Mouse (Mus musculus): ENCODE data around the gene Hif3a. TPM values are rescaled to one million over a fixed set of nuclear protein-coding genes. Genes with fewer than 3 reads are reported as not detected.

The Hif3a gene
- polyA plus RNA-seq, 1 experiment from 2014 or later = 29.0 TPM

DNA sequence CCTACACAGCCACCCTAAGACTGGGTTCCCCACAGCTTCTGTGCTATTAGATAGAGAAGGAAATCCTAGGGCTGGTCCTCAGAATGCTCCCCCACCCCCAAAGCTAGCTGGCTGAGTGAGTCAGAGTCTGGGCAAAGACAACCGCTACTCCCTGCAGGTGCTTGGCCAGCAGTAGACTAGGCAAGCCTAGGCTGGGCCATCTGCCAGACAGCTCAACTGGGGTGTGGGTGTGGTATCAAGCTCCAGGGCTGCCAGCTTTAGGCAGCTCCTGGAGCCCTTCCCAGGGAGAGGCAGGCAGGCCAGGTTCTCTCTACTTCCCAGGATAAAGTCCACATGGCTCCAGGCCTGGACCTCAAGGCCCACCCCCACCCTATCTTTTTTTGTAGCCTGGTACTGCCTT lies 45.2 kb downstream of the Hif3a start:
- Histone ChIP-seq H3K4me3 (no peak overlapping the region), H3K4me2 (0 out of 2 replicates have a peak overlapping the region, but pooled peaks have one; percentile 8), H3K4me1 (peaks cover 26% of the 10 kb centered on the region), H3K9me3 (no peaks in the 10 kb centered on the region), H3K27ac (peak overlapping the region; percentile 75), H3K9ac (no peak overlapping the region), H3K27me3 (no peaks in the 10 kb centered on the region), H3K36me3 (peaks cover 79% of the 10 kb centered on the region)
- ATAC-seq (ENCODE audit: insufficient number of reproducible peaks, low FRiP score, low TSS enrichment, low read depth) = peak; percentile 85
- WGBS = 23% methylated on average over 1 of the region's 1 CpGs

DNA sequence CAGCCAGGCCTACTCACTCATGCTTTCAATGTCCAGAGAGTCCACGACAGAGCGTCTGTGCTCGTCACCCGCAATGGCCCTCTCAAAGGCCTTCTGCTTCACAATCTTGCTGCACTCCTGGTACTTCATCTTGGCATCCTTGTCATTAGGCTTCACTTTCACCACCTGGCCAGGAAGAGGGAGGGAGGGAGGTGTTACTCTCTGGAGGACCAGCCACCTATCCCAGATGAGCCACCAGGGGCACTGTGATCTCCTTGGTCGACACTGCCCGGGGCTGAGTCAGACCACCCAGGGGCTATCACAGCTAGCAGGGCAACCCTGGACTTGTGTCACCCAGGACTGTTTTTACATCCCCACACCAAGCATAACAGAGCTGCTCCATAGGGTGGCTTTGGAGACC lies 46.8 kb downstream of the Hif3a start:
- Histone ChIP-seq H3K27me3 (no peaks in the 10 kb centered on the region), H3K9me3 (no peaks in the 10 kb centered on the region), H3K4me3 (no peak overlapping the region), H3K9ac (no peak overlapping the region), H3K36me3 (peaks cover 78% of the 10 kb centered on the region), H3K4me2 (no peak overlapping the region), H3K4me1 (peaks cover 26% of the 10 kb centered on the region), H3K27ac (no peak overlapping the region)
- ATAC-seq (ENCODE audit: insufficient number of reproducible peaks, low FRiP score, low TSS enrichment, low read depth) = no peak
- WGBS = 79% methylated on average over 6 of the region's 6 CpGs

DNA sequence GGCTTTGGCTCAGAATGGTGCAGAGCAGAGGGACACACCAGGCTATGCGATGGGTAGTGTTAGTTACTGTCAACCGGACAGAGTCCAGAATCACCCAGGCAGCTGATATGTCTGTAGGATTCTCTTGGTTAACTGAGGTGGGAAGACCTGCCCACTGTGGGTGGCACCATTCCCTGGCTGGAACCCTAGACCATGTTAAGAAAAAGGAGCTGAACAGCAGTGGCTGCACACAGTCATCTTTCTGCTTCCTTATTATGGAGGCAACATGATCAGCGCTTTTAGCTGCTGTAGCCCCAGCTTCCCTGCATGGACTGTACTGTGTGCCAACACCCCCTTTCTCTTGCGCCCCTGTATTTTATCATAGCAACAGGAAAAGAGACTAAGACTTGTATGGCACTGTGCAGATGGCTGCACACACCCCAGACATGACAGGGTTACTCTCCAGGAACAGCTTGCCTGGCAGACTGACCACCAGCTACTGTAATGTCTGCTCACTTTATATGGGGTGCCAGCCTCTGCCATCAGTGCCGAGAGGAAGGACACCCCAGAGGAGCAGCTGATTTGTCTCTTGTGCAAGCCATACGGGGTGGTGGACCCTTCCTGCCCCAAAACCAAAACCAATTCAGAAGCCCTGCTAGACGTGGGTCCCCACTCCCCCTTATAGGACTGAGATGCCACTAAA lies 50.2 kb downstream of the Hif3a start:
- H3K36me3 ChIP-seq = peaks cover 98% of the 10 kb centered on the region
- ATAC-seq (ENCODE audit: insufficient number of reproducible peaks, low FRiP score, low TSS enrichment, low read depth) = no peak
- 95% methylated on average over 7 of the region's 7 CpGs for WGBS
- H3K9ac ChIP-seq = no peak overlapping the region
- no peaks in the 10 kb centered on the region for H3K9me3 ChIP-seq
- H3K4me2 ChIP-seq = no peak overlapping the region
- peaks cover 16% of the 10 kb centered on the region for H3K4me1 ChIP-seq
- no peaks in the 10 kb centered on the region for H3K27me3 ChIP-seq
- no peak overlapping the region for H3K4me3 ChIP-seq
- no peak overlapping the region for H3K27ac ChIP-seq

DNA sequence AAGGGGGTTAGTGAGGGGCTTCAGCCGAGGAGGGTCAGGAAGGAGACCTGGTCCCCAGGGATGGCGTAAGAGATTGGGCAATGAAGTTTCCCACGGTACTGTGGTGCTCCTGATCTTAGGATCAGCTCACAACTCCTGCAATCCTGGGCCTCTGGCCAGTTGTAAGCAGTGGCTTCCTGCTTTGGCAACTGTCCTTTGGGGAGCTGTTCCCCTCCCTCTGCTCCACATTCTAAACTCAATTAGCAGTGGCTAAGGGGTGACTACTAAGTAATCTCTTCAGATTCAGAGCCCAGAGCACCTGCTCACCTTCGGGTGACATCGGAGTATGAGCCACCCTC lies 52.2 kb downstream of the Hif3a start:
- no peak for ATAC-seq (ENCODE audit: insufficient number of reproducible peaks, low FRiP score, low TSS enrichment, low read depth)
- no peak overlapping the region for H3K9ac ChIP-seq
- no peaks in the 10 kb centered on the region for H3K9me3 ChIP-seq
- H3K4me1 ChIP-seq = 0 out of 2 replicates have a peak, but pooled peaks cover 2% of the 10 kb centered on the region
- H3K36me3 ChIP-seq = peaks cover 99% of the 10 kb centered on the region
- WGBS = 86% methylated on average over 5 of the region's 5 CpGs
- no peak overlapping the region for H3K27ac ChIP-seq
- H3K4me2 ChIP-seq = no peak overlapping the region
- H3K27me3 ChIP-seq = no peaks in the 10 kb centered on the region
- no peak overlapping the region for H3K4me3 ChIP-seq

DNA sequence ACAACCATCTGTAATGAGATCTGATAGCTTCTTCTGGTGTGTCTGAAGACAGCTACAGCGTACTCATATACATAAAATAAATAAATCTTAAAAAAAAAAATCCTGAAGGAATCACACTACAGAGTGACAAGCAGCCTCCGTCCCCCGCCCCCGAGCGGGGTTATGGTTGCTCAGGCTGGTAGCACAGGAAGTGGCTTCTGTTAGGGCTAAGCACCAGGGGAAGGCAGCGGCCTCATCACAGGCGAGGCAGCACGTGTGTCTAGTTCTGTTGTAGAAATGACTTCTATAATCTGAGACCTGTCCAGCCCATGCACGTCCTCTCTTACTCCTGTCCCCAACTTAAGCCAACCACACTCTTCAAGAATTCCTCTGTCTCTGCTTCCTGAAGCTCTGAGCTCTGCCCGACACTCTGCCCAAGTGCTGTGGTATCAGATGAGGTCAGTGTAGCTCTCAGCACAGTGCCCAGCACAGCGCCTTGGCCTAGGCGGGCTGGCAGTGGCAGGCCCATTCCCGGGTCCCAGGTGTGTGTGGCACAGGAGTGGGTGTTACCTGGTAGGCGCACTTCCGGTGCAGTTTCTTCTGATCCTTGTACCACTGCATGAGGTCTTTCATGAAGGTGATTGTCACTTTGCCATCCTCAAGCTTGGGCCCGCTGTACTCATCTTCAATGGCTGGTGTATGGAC lies 52.8 kb downstream of the Hif3a start:
- H3K4me2 ChIP-seq = no peak overlapping the region

DNA sequence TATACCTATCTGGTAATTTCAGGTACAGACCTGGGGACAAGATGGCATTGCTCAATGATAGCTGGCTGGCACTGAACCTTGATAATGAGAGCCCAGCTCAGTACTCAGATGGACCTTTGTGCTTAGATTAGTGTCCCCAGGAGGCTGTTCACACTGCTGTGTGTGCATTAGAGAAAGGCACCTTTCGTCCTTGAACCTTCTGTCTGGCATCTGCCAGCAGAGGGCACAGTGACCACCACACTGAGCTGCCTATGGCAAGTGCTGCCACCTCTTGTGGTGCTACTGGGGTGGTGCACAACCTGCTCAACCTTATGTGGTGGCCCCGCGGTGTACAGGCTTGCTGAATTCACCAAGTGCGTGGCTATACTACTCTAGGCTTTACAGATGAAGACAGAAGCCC lies 54.9 kb downstream of the Hif3a start:
- H3K4me1 ChIP-seq = 0 out of 2 replicates have a peak, but pooled peaks cover 3% of the 10 kb centered on the region
- H3K4me2 ChIP-seq = no peak overlapping the region
- H3K9ac ChIP-seq = no peak overlapping the region
- no peaks in the 10 kb centered on the region for H3K9me3 ChIP-seq
- no peaks in the 10 kb centered on the region for H3K27me3 ChIP-seq
- no peak overlapping the region for H3K4me3 ChIP-seq
- WGBS = 77% methylated on average over 4 of the region's 4 CpGs
- H3K27ac ChIP-seq = no peak overlapping the region
- peaks cover 94% of the 10 kb centered on the region for H3K36me3 ChIP-seq
- ATAC-seq (ENCODE audit: insufficient number of reproducible peaks, low FRiP score, low TSS enrichment, low read depth) = no peak

More for the DNA sequence above, 52.8 kb downstream of the Hif3a start:
- no peak for ATAC-seq (ENCODE audit: insufficient number of reproducible peaks, low FRiP score, low TSS enrichment, low read depth)
- no peaks in the 10 kb centered on the region for H3K27me3 ChIP-seq
- no peaks in the 10 kb centered on the region for H3K9me3 ChIP-seq
- 90% methylated on average over 16 of the region's 16 CpGs for WGBS
- H3K9ac ChIP-seq = no peak overlapping the region
- no peak overlapping the region for H3K27ac ChIP-seq
- peaks cover 99% of the 10 kb centered on the region for H3K36me3 ChIP-seq
- H3K4me1 ChIP-seq = 0 out of 2 replicates have a peak, but pooled peaks cover 3% of the 10 kb centered on the region
- H3K4me3 ChIP-seq = no peak overlapping the region

DNA sequence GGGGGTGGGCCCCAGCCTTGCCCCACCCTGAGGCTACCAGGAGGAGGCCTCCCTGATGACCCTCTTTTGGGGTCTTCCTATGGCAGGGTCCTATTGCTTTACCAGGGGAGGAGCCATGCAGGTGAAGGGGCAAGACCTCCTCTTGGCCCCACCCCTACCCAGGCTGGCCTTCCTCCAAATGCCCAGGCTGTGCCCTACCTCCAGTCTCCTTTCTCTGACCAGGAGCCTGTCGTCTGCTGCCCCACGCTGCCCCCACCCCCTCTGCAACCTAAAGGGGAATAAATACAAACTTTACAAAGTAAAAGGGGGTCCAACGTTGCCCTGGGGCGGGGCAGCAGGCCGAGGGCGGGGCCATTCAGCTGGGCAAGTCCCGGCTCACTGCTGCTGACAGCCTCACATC lies 57.5 kb downstream of the Hif3a start:
- WGBS = 81% methylated on average over 7 of the region's 7 CpGs
- Histone ChIP-seq H3K9ac (no peak overlapping the region), H3K36me3 (peaks cover 88% of the 10 kb centered on the region), H3K27me3 (no peaks in the 10 kb centered on the region), H3K4me2 (no peak overlapping the region), H3K9me3 (no peaks in the 10 kb centered on the region), H3K4me1 (peaks cover 8% of the 10 kb centered on the region; the same call in 1 of the 2 replicates), H3K4me3 (no peak overlapping the region), H3K27ac (no peak overlapping the region)
- ATAC-seq (ENCODE audit: insufficient number of reproducible peaks, low FRiP score, low TSS enrichment, low read depth) = no peak

DNA sequence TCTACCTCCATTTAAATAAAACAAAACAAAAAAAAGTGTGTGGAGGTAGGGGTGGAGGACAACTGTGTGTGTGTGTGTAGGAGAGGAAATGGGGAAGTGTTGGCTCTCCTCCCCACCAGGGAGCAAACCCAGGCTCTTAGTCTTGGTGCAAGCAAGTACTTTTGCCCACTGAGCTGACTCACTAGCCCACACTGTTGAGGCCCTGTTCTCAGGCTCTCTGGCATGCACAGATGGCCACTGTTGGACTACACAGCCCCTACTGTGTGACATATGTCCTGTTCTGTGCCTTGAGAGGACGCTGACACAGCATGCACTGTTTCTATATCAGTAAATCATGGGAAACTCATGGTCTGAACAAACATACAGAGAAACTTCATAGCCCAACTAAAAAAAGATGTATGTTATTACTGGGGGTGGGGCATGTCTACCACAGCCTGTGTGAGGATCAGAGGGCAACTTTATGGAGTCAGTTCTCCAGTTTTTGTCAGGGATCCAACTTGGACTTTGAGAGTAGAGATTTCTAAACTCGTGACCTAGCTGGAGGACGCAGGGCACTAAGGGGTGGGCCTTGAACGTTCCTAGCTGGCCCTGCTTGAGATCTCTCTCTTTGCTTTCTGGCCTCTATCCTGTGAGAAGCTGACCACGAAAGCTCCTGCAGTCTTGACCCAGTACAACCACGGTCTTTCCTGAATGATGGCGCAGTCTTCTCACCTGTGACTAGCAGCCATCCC lies 58.8 kb downstream of the Hif3a start:
- Histone ChIP-seq H3K36me3 (peaks cover 85% of the 10 kb centered on the region), H3K4me3 (no peak overlapping the region), H3K27ac (peak overlapping the region; percentile 43; the same call in 1 of the 2 replicates), H3K4me2 (no peak overlapping the region), H3K4me1 (peaks cover 12% of the 10 kb centered on the region; the same call in 1 of the 2 replicates), H3K9me3 (no peaks in the 10 kb centered on the region), H3K27me3 (no peaks in the 10 kb centered on the region), H3K9ac (no peak overlapping the region)
- WGBS = 72% methylated on average over 7 of the region's 7 CpGs
- no peak for ATAC-seq (ENCODE audit: insufficient number of reproducible peaks, low FRiP score, low TSS enrichment, low read depth)

DNA sequence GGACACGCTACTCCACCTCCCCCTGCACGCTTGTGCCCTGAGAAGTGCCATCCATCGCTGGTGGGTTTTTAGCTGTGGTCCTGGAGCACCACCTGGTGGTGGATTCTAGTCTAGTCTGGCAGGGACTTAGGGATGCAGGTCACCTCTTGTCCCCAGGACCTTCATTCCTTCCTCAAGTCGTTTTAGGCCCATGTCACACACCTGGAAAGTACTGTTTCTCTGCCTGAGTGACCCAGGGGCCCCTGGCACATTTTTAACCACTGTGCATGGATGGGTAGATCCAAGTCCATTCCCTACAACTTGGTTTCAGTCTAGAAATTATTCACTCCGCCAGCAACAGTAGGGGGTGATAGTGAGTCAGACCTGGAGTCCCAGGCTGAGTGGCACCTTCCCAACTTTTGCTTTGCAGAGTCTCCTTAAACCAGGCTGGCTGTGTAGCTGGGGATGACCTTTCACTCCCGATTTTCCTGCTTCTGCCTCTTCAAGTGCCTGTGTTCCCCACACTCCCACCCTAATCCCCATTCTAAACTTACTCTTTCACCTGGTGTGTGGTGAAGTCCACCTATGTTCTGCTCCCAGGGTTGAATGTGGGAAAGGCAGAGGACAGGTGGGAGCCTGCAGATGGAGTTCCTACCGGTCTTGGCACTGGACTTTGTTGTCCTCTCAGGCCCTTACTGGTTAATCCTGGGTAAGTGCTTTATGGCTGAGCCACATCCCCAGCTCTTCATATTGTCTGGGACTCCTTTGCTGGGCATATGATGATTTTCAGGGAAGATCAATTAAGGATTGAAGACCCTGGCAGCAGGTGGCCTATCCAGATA lies 59.6 kb downstream of the Hif3a start:
- H3K27ac ChIP-seq = 0 out of 2 replicates have a peak overlapping the region, but pooled peaks have one; percentile 43
- ATAC-seq (ENCODE audit: insufficient number of reproducible peaks, low FRiP score, low TSS enrichment, low read depth) = 0 out of 2 replicates have a peak, but pooled peaks have one; percentile 44
- peaks cover 85% of the 10 kb centered on the region for H3K36me3 ChIP-seq
- H3K4me2 ChIP-seq = no peak overlapping the region
- 13% methylated on average over 7 of the region's 7 CpGs for WGBS
- H3K9ac ChIP-seq = no peak overlapping the region
- no peaks in the 10 kb centered on the region for H3K9me3 ChIP-seq
- no peak overlapping the region for H3K4me3 ChIP-seq
- no peaks in the 10 kb centered on the region for H3K27me3 ChIP-seq
- peaks cover 17% of the 10 kb centered on the region for H3K4me1 ChIP-seq

DNA sequence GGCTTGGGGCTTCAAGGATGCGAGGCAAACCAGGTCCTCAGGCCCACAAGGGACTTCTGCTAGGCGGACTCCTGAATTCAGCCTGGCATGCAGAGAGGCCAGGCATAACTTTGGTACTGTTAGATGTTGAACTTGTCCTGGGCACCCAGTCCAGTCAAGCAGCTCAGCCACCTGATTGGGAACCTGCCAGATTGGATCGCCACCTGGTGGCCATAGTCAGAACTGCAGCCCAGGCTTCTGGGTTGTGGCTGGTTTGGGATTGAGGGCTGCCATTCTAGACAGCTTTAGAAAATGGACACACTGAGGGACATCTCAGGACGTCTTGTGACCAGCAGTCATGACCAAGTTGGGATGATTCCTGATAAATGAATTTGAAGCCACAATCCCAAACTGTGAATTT lies 62.6 kb downstream of the Hif3a start:
- H3K27ac ChIP-seq = no peak overlapping the region
- H3K27me3 ChIP-seq = no peaks in the 10 kb centered on the region
- H3K36me3 ChIP-seq = peaks cover 65% of the 10 kb centered on the region
- peaks cover 43% of the 10 kb centered on the region for H3K4me1 ChIP-seq
- ATAC-seq (ENCODE audit: insufficient number of reproducible peaks, low FRiP score, low TSS enrichment, low read depth) = no peak; the same call in 1 of the 2 replicates
- H3K4me3 ChIP-seq = no peak overlapping the region
- no peaks in the 10 kb centered on the region for H3K9me3 ChIP-seq
- no peak overlapping the region for H3K4me2 ChIP-seq
- WGBS = 22% methylated on average over 4 of the region's 4 CpGs
- no peak overlapping the region for H3K9ac ChIP-seq

DNA sequence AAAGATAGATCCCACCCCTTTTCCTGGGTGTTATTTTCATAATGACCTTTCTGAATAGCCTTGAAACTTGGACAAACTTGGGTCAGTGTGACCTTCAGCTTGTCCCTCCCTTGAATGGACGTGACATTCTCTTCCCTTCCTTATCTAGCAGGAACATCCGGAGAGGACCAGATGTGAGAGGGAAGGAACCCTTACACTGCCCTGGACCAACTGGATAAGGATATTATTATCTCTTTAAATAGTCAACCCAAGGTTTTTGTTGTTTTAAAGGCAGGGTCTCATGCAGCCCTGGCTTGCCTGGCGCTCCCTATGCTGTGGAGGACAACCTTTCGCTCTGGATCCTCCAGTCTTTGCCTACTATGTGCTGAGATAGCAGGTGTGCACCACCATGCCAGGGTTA lies 63.0 kb downstream of the Hif3a start:
- Histone ChIP-seq H3K9ac (no peak overlapping the region), H3K27ac (no peak overlapping the region), H3K9me3 (no peaks in the 10 kb centered on the region), H3K4me2 (no peak overlapping the region), H3K4me1 (peaks cover 45% of the 10 kb centered on the region), H3K4me3 (no peak overlapping the region), H3K36me3 (peaks cover 61% of the 10 kb centered on the region), H3K27me3 (no peaks in the 10 kb centered on the region)
- WGBS = 75% methylated on average over 4 of the region's 4 CpGs
- no peak for ATAC-seq (ENCODE audit: insufficient number of reproducible peaks, low FRiP score, low TSS enrichment, low read depth)
